Mouse (Mus musculus) naive thymus-derived CD4-positive, alpha-beta T cell, adult 2 months (primary cell): ENCODE results near the gene Prkab2.

Source experiments
- DNase-seq: peaks from one replicate; pipeline ENCODE4 v3.0.0-alpha.2; 2011; ENCODE audit warnings: low read depth

Prkab2 gene

GRCm38 (mm10) chr3:97657655-97658411 is at the start of gene Prkab2:
Prkab2 (plus strand) TSS chr3:97658193.
- peak; percentile 98 for DNase-seq

GRCm38 (mm10) chr3:97609201-97609844 is 48.7 kb upstream of the Prkab2 start:
- DNase-seq = peak; percentile 82

DNA sequence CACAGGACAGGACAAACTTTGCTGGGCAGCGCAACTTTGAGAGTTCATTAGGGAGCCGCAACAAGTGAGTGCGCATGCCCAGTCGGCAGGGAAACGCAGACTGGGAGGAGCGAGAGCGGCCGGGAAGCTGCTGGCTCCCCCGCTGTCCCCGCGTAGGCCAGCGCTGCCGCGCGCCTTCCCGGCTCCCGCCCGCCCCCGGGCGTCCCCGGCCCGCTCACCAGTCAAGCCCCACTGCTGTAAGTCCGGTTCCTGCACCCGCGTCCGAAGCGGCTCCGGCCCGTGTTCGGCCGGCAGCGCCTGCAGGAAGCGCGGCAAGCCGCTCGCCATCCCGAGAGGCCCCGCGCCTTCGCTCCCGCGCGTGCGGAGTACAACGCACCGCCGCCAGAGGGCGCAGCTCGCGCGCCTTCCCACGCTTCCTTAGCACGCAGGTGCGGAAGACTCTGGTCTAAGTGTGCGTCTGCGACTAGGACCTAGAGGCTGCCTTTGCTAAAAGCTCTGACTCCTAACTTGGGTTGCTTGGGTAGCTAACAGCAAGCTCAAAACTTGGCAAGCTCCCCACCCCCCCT is 48.1 kb upstream of the Prkab2 start, which contains the start of gene Chd1l:
Gene Chd1l (minus strand): TSS at position 359 of the 566 bp plus-strand sequence.
- peak; percentile 98 for DNase-seq

GRCm38 (mm10) chr3:97611021-97611420 is 47.0 kb upstream of the Prkab2 start:
- no peak for DNase-seq

DNA sequence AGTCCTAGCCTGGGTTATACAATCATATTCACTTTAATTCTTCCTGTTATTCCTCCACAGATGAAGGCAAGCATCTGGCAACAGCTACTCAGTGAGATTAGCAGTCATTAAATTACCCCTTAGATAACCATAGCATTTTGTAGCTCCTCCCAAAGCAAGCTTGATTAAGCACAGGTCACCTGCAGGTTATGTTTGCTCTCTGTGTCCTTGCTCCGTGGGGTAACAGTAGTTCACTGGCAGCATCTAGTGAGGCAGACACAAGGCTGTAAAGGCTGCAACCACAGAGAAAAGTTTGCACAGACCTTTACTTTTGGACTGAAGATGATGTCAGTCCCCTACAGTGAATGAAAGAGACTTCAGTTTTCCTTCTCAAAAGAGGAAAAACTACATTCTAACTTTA is 42.8 kb upstream of the Prkab2 start:
- DNase-seq = no peak

GRCm38 (mm10) chr3:97615933-97616332 is 42.1 kb upstream of the Prkab2 start:
- no peak for DNase-seq

DNA sequence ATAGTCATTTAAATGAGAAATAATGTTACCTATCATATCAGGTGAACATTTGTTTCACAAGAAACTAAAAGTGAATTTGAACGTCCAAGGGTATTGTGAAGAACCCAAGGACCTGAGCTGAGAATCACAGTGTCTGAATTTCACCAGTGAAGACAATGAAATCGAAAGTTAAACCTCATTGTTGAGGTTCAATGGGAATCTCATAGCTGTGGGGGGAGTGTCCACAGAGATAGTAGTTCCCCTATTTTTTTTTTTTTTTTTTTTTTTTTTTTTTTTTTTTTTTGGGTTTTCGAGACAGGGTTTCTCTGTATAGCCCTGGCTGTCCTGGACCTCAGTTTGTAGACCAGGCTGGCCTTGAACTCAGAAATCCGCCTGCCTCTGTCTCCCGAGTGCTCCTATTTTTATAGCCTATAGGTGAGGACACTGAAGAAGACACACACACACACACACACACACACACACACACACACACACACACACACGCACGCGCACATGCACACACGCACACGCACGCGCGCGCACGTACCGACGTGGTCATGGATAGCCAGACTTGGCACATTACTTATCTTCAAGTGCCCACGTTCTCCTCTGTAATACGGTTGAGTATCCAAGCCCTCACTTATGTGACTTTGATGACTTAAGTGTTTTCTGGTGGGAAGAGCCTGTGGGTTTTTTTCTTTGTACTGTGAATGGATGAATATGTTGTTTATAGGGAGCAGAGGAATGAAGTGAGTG is 40.7 kb upstream of the Prkab2 start:
- no peak for DNase-seq

GRCm38 (mm10) chr3:97617899-97618298 is 40.1 kb upstream of the Prkab2 start:
- no peak for DNase-seq

GRCm38 (mm10) chr3:97620657-97621056 is 37.3 kb upstream of the Prkab2 start:
- DNase-seq = no peak

GRCm38 (mm10) chr3:97624611-97625010 is 33.4 kb upstream of the Prkab2 start:
- no peak for DNase-seq

DNA sequence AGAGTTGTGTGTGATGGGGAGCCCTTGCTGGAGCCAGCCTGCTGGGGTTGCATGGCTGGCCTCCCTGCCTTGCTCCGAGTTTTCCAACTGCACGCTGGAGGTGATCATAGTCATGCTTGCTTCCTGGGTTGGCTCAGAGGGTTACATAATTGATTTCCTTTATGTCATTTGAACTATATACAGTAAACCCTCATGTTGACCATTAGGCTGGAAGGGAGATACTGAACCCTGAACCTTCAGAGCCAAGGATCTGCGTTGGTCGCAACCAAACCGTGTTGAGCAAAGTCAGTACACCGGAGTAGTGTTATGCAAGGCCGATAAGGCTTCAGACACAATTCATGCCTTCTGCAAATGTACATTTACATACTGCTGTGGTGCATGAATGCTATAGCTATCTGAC is 30.1 kb upstream of the Prkab2 start:
- DNase-seq = no peak

DNA sequence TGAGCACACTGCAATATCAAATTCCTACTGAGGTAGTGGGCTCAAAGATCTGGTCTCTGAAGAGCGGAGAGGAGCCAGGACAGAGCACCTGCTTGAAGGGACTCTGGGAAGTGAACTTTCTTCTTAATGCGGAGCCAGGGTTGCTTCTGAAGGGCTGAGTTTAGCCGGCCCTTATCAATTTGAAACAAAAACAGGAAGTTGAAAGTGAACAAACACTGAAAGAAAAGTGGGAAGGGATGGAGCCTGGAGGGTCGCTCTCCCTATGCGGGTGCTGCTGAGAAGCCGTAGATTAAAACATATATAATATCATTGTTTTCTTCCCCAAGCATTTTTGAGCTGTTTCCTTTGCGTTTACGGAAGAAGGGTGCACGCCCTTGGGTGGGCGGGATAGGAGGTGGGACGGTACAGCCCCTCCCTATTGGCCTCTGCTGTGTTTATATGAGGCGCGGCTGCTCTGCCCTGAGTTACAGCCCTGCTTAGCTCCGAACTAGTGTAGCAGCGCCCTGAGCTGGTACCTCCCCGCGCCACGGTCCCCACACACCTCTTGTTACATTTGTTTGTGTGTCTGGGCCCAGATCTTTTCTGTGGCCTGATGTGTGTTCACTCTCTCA is 29.5 kb upstream of the Prkab2 start, which contains the start of gene Fmo5:
Gene Fmo5 (plus strand): TSS at position 414 of the 611 bp plus-strand sequence.
- DNase-seq = peak; percentile 81

- DNase-seq = no peak
Measured at GRCm38 (mm10) chr3:97629941-97630340, 28.1 kb upstream of the Prkab2 start.

GRCm38 (mm10) chr3:97630746-97631145 is 27.2 kb upstream of the Prkab2 start:
- DNase-seq = no peak

GRCm38 (mm10) chr3:97631258-97631860 is 26.6 kb upstream of the Prkab2 start:
- no peak for DNase-seq

DNA sequence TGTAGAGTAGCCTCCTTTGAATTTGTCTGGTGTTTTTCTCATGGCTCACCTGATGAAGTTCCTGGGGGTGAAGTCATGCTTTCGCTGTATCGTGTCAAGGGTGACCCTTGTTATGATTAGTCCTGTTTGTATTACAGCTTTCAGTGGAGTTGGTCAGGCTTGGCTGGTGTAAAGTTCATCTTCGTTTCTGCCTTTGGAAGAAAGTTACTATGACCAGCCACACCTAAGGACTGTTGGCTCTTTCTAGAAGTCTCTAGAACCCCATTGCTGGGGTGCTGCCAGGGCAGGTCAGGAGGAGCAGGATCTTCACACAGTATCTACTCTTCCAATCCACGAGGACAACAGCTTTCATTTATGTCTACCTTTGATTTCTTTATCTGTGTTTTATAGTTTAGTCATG is 24.5 kb upstream of the Prkab2 start:
- DNase-seq = no peak

DNA sequence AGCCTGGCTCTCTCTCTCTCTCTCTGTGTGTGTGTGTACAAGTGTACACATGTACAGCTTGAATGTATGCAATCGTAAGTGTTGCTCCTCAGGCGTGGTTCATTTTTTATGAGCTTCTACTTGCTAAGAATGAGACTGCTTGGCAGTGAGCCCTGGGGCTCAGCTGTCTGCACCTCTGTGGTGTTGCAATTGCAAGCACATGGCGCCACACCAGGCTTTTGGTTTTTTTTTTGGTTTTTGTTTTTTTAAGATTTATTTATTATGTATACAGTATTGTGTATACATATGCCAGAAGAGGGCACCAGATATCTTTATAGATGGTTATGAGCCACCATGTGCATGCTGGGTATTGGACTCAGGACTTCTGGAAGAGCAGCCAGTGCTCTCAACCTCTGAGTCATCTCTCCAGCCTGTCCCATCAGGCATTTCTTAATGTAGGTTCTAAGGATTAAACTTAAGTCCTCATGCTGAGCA is 23.7 kb upstream of the Prkab2 start:
- no peak for DNase-seq

- DNase-seq = no peak
Measured at GRCm38 (mm10) chr3:97641396-97641795, 16.6 kb upstream of the Prkab2 start.

- no peak for DNase-seq
Measured at GRCm38 (mm10) chr3:97642001-97642400, 16.0 kb upstream of the Prkab2 start.

DNA sequence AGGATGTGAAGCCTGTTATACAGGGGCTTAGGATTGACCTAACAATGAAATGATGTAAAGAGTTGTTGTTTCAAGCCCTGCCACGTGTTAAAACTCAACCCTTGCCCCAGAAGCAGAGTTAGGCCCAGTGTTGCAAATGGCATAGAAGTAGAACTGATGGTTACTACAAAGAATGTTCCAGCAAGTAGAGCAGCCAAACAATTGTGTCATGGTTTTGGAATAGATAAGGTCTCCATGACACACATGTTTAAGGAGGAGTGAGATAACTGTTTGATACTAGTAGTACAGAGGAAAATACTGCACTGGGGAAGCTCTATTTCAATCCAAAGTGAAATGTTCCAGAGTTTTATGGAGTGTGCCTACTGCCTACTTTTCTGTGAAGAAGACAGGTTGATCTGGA is 9.5 kb upstream of the Prkab2 start:
- no peak for DNase-seq

GRCm38 (mm10) chr3:97649022-97649421 is 9.0 kb upstream of the Prkab2 start:
- DNase-seq = no peak
